In the genomic region with DNA sequence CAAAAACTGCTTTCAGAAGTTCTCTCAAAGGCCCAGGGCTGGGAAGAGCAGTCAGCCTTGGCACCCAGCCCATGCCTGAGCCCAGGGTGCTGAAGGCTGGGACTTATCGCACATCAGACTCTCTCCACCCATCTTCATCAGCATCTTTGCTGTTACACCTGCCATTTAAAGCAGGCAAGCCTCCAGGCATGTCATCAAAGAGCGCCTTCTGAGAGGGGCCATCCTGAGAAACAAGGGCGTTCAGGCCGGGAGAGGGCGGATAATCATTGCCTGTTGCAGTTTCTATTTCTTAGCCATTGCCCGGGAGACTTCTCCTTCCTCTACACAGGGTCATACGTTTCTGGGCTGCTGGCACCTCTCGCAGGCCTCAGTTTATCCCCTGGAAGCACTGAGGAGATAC, we compare ENCODE assay signal across 14 mouse cellular contexts. TPM values are rescaled to one million over a fixed set of nuclear protein-coding genes. Genes with fewer than 3 reads are reported as not detected.
DNase-seq lines count a peak whose midpoint lies in the region; ATAC-seq and TF ChIP-seq lines count a peak whose summit lies in the region.
"Had no signal": no experiment of that assay in that cellular context is flagged by ENCODE, and none has a peak within 500 bp of the region (broad histone marks: within the 10 kb centered on the region; RNA-seq: fewer than 3 reads in every experiment).

No protein-coding gene starts in this region.

- WGBS in hindbrain, embryonic 10.5 days, result 83% methylated on average over 8 of the region's 8 CpGs
- 86% methylated on average over 8 of the region's 8 CpGs for WGBS in hindbrain, embryonic 16.5 days
- 75% methylated on average over 8 of the region's 8 CpGs for WGBS in limb, embryonic 10.5 days
- 84% methylated on average over 8 of the region's 8 CpGs for WGBS in midbrain, embryonic 11.5 days

- no peaks in the 10 kb centered on the region for H3K27me3 ChIP-seq in hindbrain, embryonic 10.5 days (ENCODE audit: insufficient read depth, poor library complexity, severe bottlenecking)
- H3K27me3 ChIP-seq in hindbrain, embryonic 16.5 days (replicated peaks; ENCODE audit: control insufficient read depth, insufficient read depth, low read length), result no peaks in the 10 kb centered on the region
- no peaks in the 10 kb centered on the region for H3K27me3 ChIP-seq in limb, embryonic 10.5 days (ENCODE audit: low read depth, poor library complexity, severe bottlenecking)
- no peaks in the 10 kb centered on the region; the same call in 1 of the 2 replicates for H3K27me3 ChIP-seq in midbrain, embryonic 11.5 days (ENCODE audit: control insufficient read depth, insufficient read depth, low read length)
- H3K27me3 ChIP-seq: megakaryocyte, embryonic 14.5 days had no signal

- ATAC-seq in hindbrain, embryonic 16.5 days, result no peak
- ATAC-seq in midbrain, embryonic 11.5 days (ENCODE audit: low FRiP score), result no peak

- DNase-seq in hindbrain, embryonic 10.5 days (ENCODE audit: low spot score), result no peak
- no peak for DNase-seq in ES-E14 (ENCODE audit: low read depth, low spot score)
- DNase-seq in adrenal gland, adult 2 months, result peak; percentile 49
- no peak for DNase-seq in limb, embryonic 10.5 days (ENCODE audit: low spot score)
- no peak for DNase-seq in MN1 (ENCODE audit: low spot score)
- DNase-seq in midbrain, embryonic 11.5 days (ENCODE audit: low spot score, missing footprints), result no peak
- DNase-seq in yolk sac, embryonic 10.5 days (ENCODE audit: low spot score), result no peak
- DNase-seq: kidney, postnatal 25 days; thymus, postnatal 4 days had no signal

- no peak overlapping the region for H3K4me3 ChIP-seq in hindbrain, embryonic 10.5 days
- no peak overlapping the region for H3K4me3 ChIP-seq in hindbrain, embryonic 16.5 days (ENCODE audit: low read length)
- 0 out of 4 replicates have a peak overlapping the region, but pooled peaks of 1 of the 2 experiments have one; percentile 20 for H3K4me3 ChIP-seq in ES-E14 (ENCODE audit: insufficient read depth in 1 of 2, low read depth in 1 of 2, low read length in 2 of 2, poor library complexity in 1 of 2, severe bottlenecking in 1 of 2)
- H3K4me3 ChIP-seq in limb, embryonic 10.5 days, result no peak overlapping the region
- no peak overlapping the region for H3K4me3 ChIP-seq in midbrain, embryonic 11.5 days (ENCODE audit: low read depth, low read length)
- H3K4me3 ChIP-seq: megakaryocyte, embryonic 14.5 days had no signal

- in situ Hi-C loops in ES-E14 (cut with MboI; ENCODE audit: low sequenced_read_pairs in 2 of 2, unreplicated experiment in 2 of 2), result no loop called here

- H3K27ac ChIP-seq in hindbrain, embryonic 10.5 days, result peak overlapping the region; percentile 75; the same call in 1 of the 2 replicates
- H3K27ac ChIP-seq in hindbrain, embryonic 16.5 days (ENCODE audit: low read depth, low read length), result no peak overlapping the region
- peak overlapping the region; percentile 23; the same call in 1 of the 2 replicates for H3K27ac ChIP-seq in ES-E14 (ENCODE audit: insufficient read depth, low read depth, low read length, poor library complexity, severe bottlenecking)
- H3K27ac ChIP-seq in limb, embryonic 10.5 days, result peak overlapping the region; percentile 50
- H3K27ac ChIP-seq in midbrain, embryonic 11.5 days (ENCODE audit: low read depth, low read length), result no peak overlapping the region

- no peaks in the 10 kb centered on the region for H3K36me3 ChIP-seq in hindbrain, embryonic 10.5 days
- no peaks in the 10 kb centered on the region for H3K36me3 ChIP-seq in hindbrain, embryonic 16.5 days (ENCODE audit: control insufficient read depth, insufficient read depth, low read length)
- no peaks in the 10 kb centered on the region; the same call in 1 of the 2 replicates for H3K36me3 ChIP-seq in ES-E14 (ENCODE audit: control insufficient read depth, insufficient read depth, low read length, poor library complexity, severe bottlenecking)
- no peaks in the 10 kb centered on the region for H3K36me3 ChIP-seq in limb, embryonic 10.5 days
- no peaks in the 10 kb centered on the region for H3K36me3 ChIP-seq in midbrain, embryonic 11.5 days (ENCODE audit: control insufficient read depth, insufficient read depth, low read length)

- H3K9ac ChIP-seq in hindbrain, embryonic 16.5 days (ENCODE audit: low read depth, low read length), result no peak overlapping the region
- H3K9ac ChIP-seq in ES-E14 (ENCODE audit: insufficient read depth, low read depth, low read length, poor library complexity, severe bottlenecking), result no peak overlapping the region
- H3K9ac ChIP-seq in midbrain, embryonic 11.5 days (ENCODE audit: low read length), result no peak overlapping the region

- H3K4me2 ChIP-seq in hindbrain, embryonic 16.5 days (ENCODE audit: low read length), result no peak overlapping the region
- no peak overlapping the region for H3K4me2 ChIP-seq in midbrain, embryonic 11.5 days

- H3K9me3 ChIP-seq in hindbrain, embryonic 10.5 days, result no peaks in the 10 kb centered on the region
- no peaks in the 10 kb centered on the region for H3K9me3 ChIP-seq in hindbrain, embryonic 16.5 days (ENCODE audit: control insufficient read depth, low read length)
- H3K9me3 ChIP-seq in ES-E14 (ENCODE audit: control insufficient read depth, insufficient read depth, low read depth, low read length), result no peaks in the 10 kb centered on the region
- no peaks in the 10 kb centered on the region for H3K9me3 ChIP-seq in limb, embryonic 10.5 days (replicated peaks)
- no peaks in the 10 kb centered on the region for H3K9me3 ChIP-seq in midbrain, embryonic 11.5 days (ENCODE audit: control insufficient read depth, low read length)
- H3K9me3 ChIP-seq: megakaryocyte, embryonic 14.5 days had no signal

- H3K4me1 ChIP-seq in hindbrain, embryonic 10.5 days (replicated peaks), result peaks cover 67% of the 10 kb centered on the region
- peaks cover 18% of the 10 kb centered on the region for H3K4me1 ChIP-seq in hindbrain, embryonic 16.5 days (ENCODE audit: control insufficient read depth, insufficient read depth, low read depth, low read length)
- peaks cover 3 to 31% of the 10 kb centered on the region in 2 experiments; a peak in 3 of 4 replicates for H3K4me1 ChIP-seq in ES-E14 (ENCODE audit: control insufficient read depth in 2 of 2, insufficient read depth in 2 of 2, low read length in 2 of 2, poor library complexity in 1 of 2)
- H3K4me1 ChIP-seq in limb, embryonic 10.5 days, result peaks cover 68% of the 10 kb centered on the region
- H3K4me1 ChIP-seq in midbrain, embryonic 11.5 days (ENCODE audit: control insufficient read depth, insufficient read depth, low read length), result peaks cover 32% of the 10 kb centered on the region

TF ChIP-seq in ES-E14, 5 proteins besides CTCF, POLR2A, EP300 and RAD21 (continues in another document):
- TF ChIP-seq HCFC1 (IDR thresholded peaks at IDR 0.05; ENCODE audit: borderline replicate concordance, insufficient read depth, low read length) (no peak), ZC3H11A (IDR thresholded peaks at IDR 0.05; ENCODE audit: borderline replicate concordance, low read depth, low read length) (no peak), MAFK (IDR thresholded peaks at IDR 0.05; ENCODE audit: insufficient read depth, low read depth, low read length) (no peak)

RNA-seq across cellular contexts. Expression of gene Ppp1r9b, which starts 3.0 kb away (rescaled TPM):
- 10.4 and 11.8 TPM in 2 replicates for polyA plus RNA-seq in hindbrain, embryonic 10.5 days (2016; fragmentation: Nextera tagmentation; extraction: Ambion mirVana)
- polyA plus RNA-seq in hindbrain, embryonic 16.5 days (2015; fragmentation: Nextera tagmentation; extraction: Ambion mirVana), result 17.8 and 18.8 TPM in 2 replicates
- total RNA-seq in ES-E14 (2012; rRNA removed), result 29.5 and 32.6 TPM in 2 replicates
- 100 to 1,000 TPM; 101 to 148 TPM for total RNA-seq in adrenal gland, adult 2 months (2021)
- 61.6 and 64.6 TPM in 2 replicates for polyA plus RNA-seq in adrenal gland, adult 2 months (2012; rRNA removed)
- 9.9 and 10.8 TPM in 2 replicates for polyA plus RNA-seq in limb, embryonic 10.5 days (2016; fragmentation: Nextera tagmentation; extraction: Ambion mirVana)
- polyA plus RNA-seq in midbrain, embryonic 11.5 days (2014; fragmentation: Nextera tagmentation; extraction: Ambion mirVana), result 10.5 and 12.4 TPM in 2 replicates

RNA-seq across cellular contexts. Expression of gene Sgca, which starts 11.7 kb away (rescaled TPM):
- polyA plus RNA-seq in hindbrain, embryonic 10.5 days (2016; fragmentation: Nextera tagmentation; extraction: Ambion mirVana), result 0.10 TPM in 1 of 2 replicates, not detected in the other
- polyA plus RNA-seq in hindbrain, embryonic 16.5 days (2015; fragmentation: Nextera tagmentation; extraction: Ambion mirVana), result 0.24 and 1.3 TPM in 2 replicates
- total RNA-seq in ES-E14 (2012; rRNA removed), result 0.74 TPM in 1 of 2 replicates, not detected in the other
- not detected for total RNA-seq in adrenal gland, adult 2 months (2021)
- polyA plus RNA-seq in adrenal gland, adult 2 months (2012; rRNA removed), result 0.79 and 0.95 TPM in 2 replicates
- polyA plus RNA-seq in limb, embryonic 10.5 days (2016; fragmentation: Nextera tagmentation; extraction: Ambion mirVana), result 0.23 TPM in 1 of 2 replicates, not detected in the other
- polyA plus RNA-seq in midbrain, embryonic 11.5 days (2014; fragmentation: Nextera tagmentation; extraction: Ambion mirVana), result not detected in 2 replicates
- total RNA-seq: hematopoietic stem cell, adult 5-6 weeks had no signal
- polyA plus RNA-seq: neural tube, embryonic 14.5 days had no signal

RNA-seq across cellular contexts. Expression of gene Hils1, which starts 20.5 kb away (rescaled TPM):
- polyA plus RNA-seq in hindbrain, embryonic 10.5 days (2016; fragmentation: Nextera tagmentation; extraction: Ambion mirVana), result not detected in 2 replicates
- polyA plus RNA-seq in hindbrain, embryonic 16.5 days (2015; fragmentation: Nextera tagmentation; extraction: Ambion mirVana), result not detected in 2 replicates
- total RNA-seq in ES-E14 (2012; rRNA removed), result not detected in 2 replicates
- not detected for total RNA-seq in adrenal gland, adult 2 months (2021)
- polyA plus RNA-seq in adrenal gland, adult 2 months (2012; rRNA removed), result not detected in 2 replicates
- not detected in 2 replicates for polyA plus RNA-seq in limb, embryonic 10.5 days (2016; fragmentation: Nextera tagmentation; extraction: Ambion mirVana)
- polyA plus RNA-seq in midbrain, embryonic 11.5 days (2014; fragmentation: Nextera tagmentation; extraction: Ambion mirVana), result not detected in 2 replicates
- total RNA-seq: hematopoietic stem cell, adult 5-6 weeks had no signal
- polyA plus RNA-seq: limb, embryonic 11.5 days; neural tube, embryonic 14.5 days had no signal

RNA-seq across cellular contexts. Expression of gene Samd14, which starts 21.8 kb away (rescaled TPM):
- 38.8 and 71.5 TPM in 2 replicates for polyA plus RNA-seq in hindbrain, embryonic 10.5 days (2016; fragmentation: Nextera tagmentation; extraction: Ambion mirVana)
- 160 and 181 TPM in 2 replicates for polyA plus RNA-seq in hindbrain, embryonic 16.5 days (2015; fragmentation: Nextera tagmentation; extraction: Ambion mirVana)
- total RNA-seq in ES-E14 (2012; rRNA removed), result 0.53 and 0.89 TPM in 2 replicates
- total RNA-seq in adrenal gland, adult 2 months (2021), result 1 to 10 TPM; 2.5 to 4.5 TPM
- polyA plus RNA-seq in adrenal gland, adult 2 months (2012; rRNA removed), result 12.9 and 13.5 TPM in 2 replicates
- 29.7 and 39.2 TPM in 2 replicates for polyA plus RNA-seq in limb, embryonic 10.5 days (2016; fragmentation: Nextera tagmentation; extraction: Ambion mirVana)
- 47.3 and 47.8 TPM in 2 replicates for polyA plus RNA-seq in midbrain, embryonic 11.5 days (2014; fragmentation: Nextera tagmentation; extraction: Ambion mirVana)

RNA-seq across cellular contexts. Expression of gene Col1a1, which starts 51.8 kb away (rescaled TPM):
- polyA plus RNA-seq in hindbrain, embryonic 10.5 days (2016; fragmentation: Nextera tagmentation; extraction: Ambion mirVana), result 98.1 and 193 TPM in 2 replicates
- 105 and 275 TPM in 2 replicates for polyA plus RNA-seq in hindbrain, embryonic 16.5 days (2015; fragmentation: Nextera tagmentation; extraction: Ambion mirVana)
- 37.5 and 125 TPM in 2 replicates for total RNA-seq in ES-E14 (2012; rRNA removed)
- total RNA-seq in adrenal gland, adult 2 months (2021), result 10 to 100 TPM; 34.5 to 82.8 TPM
- 40.1 and 42.9 TPM in 2 replicates for polyA plus RNA-seq in adrenal gland, adult 2 months (2012; rRNA removed)
- 81.4 and 104 TPM in 2 replicates for polyA plus RNA-seq in limb, embryonic 10.5 days (2016; fragmentation: Nextera tagmentation; extraction: Ambion mirVana)
- polyA plus RNA-seq in midbrain, embryonic 11.5 days (2014; fragmentation: Nextera tagmentation; extraction: Ambion mirVana), result 128 and 136 TPM in 2 replicates
- total RNA-seq: hematopoietic stem cell, adult 5-6 weeks had no signal

Comparison
In these comparisons a context has a peak if more than half of its experiments do, and no peak if none do; other contexts are left out.
1. H3K27ac ChIP-seq: peak in hindbrain, embryonic 10.5 days (single experiment), ES-E14 (single experiment) and limb, embryonic 10.5 days (single experiment); none in hindbrain, embryonic 16.5 days (single experiment) and midbrain, embryonic 11.5 days (single experiment).